Mouse (Mus musculus) cortical plate, adult 2 months (tissue): ENCODE measurements around the gene Slc25a29.

ENCODE experiments used
- CTCF ChIP-seq: fragments of 200-500 bp; IDR thresholded peaks from 2 replicates; pipeline ENCODE4 v1.5.1; 2011; ENCODE audit warnings: mild to moderate bottlenecking, control low read depth, low read length; ENCODE audit not compliant: insufficient read depth; ENCODE audit errors: extremely low read depth
- POLR2A ChIP-seq: fragments of 200-500 bp; IDR thresholded peaks from 2 replicates; pipeline ENCODE4 v1.6.1; 2011; ENCODE audit warnings: mild to moderate bottlenecking, low read length, control low read depth; ENCODE audit not compliant: insufficient read depth; ENCODE audit errors: extremely low read depth

GRCm38 (mm10) chr12:108850129-108850528 lies 14.4 kb upstream of the Slc25a29 start:
- TF ChIP-seq POLR2A (no peak), CTCF (no peak)
